Mouse (Mus musculus): ENCODE results near the gene C1s2.

DNA sequence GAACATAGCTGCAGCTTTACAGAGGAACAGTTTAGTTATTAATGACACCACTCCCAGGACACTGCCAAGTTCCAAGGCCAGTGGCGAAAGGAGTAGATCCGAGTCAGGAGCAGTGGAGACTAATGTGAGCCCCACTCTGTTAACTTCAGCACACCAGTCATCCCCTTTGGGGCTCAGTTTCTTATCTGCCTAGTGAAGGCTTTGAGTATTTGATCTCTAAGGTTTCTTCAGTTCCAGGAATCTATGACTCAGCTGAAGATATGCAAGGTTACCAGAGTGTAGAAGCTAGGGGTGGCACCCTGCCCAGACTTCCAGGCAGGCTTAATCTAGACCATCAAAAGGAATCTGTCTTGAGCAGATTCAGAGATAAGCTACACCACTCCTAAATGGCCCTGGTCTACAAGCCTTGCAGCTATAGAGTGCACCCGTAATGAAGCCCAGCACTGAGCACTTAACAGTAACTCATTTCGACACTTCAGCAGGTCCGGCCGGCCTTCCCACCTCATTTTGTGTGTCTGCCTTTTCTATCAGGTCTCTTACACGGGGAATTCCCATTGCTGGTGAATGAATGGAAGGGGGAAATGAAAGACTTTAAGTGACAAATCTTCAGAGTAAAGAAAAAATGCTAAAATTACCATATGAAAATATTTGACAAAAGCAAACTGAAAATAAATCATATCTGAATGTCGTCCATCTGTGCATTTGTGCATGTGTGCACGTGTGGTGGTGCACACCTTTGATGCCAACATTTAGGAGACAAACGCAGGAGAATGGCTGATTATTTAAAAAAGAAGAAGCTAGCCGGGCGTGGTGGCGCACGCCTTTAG lies 47.9 kb upstream of the C1s2 start:
- TF ChIP-seq CTCF (IDR thresholded peaks at IDR 0.05) (no peak), POLR2A (IDR thresholded peaks at IDR 0.05; ENCODE audit: insufficient read depth, low read depth, low read length) (no peak)

Measured in heart, adult 2 months (tissue).